Mouse (Mus musculus) layer of hippocampus, adult 2 months (tissue): ENCODE results near the gene Myo1c. TPM values are rescaled to one million over a fixed set of nuclear protein-coding genes. Genes with fewer than 3 reads are reported as not detected.

Source experiments
- DNase-seq, 2 experiments: peaks; one replicate each; pipeline ENCODE4 v3.0.0; 2022; ENCODE audit warnings: low spot score in 2 of 2
- H3K27ac ChIP-seq: fragments of 200-600 bp; 2 replicates; pipeline ENCODE4 v1.8.1; 2022
- H3K4me3 ChIP-seq: fragments of 200-600 bp; 2 replicates; pipeline ENCODE4 v1.8.1; 2022; ENCODE audit warnings: mild to moderate bottlenecking
- CTCF ChIP-seq: fragments of 200-600 bp; conservative IDR thresholded peaks from 2 replicates; pipeline ENCODE4 v1.8.1; 2022; ENCODE audit warnings: antibody characterized with exemption, mild to moderate bottlenecking, moderate library complexity
- total RNA-seq, 2 experiments: library from RNA; stranded (reverse); gene quantifications; 2 replicates each; pipeline ENCODE4 v1.2.3; 2021

Myo1c gene
- total RNA-seq, 2 experiments from 2014 or later, result 16.5 to 19.9 TPM

GRCm38 (mm10) chr11:75630098-75630497 lies 20.2 kb upstream of the Myo1c start:
- no peak for DNase-seq
- Histone ChIP-seq H3K27ac (peak overlapping the region; percentile 92), H3K4me3 (peak overlapping the region; percentile 94)
- TF ChIP-seq CTCF, result no peak

- peak; percentile 95 to 98 for DNase-seq
- no peak for TF ChIP-seq CTCF
- peak within 1 kb of the TSS; percentile 92 for H3K27ac ChIP-seq
- H3K4me3 ChIP-seq, result peak within 1 kb of the TSS; percentile 94
Observed at GRCm38 (mm10) chr11:75630645-75631229, 19.6 kb upstream of the Myo1c start, which contains the start of gene Inpp5k. TSS of gene Inpp5k (plus strand) at chr11:75630988.

- Histone ChIP-seq H3K27ac (peak overlapping the region; percentile 88), H3K4me3 (peak overlapping the region; percentile 94)
- TF ChIP-seq CTCF, result peak; percentile 75
- DNase-seq, result no peak
Observed at GRCm38 (mm10) chr11:75631561-75632225, 18.6 kb upstream of the Myo1c start.

DNA sequence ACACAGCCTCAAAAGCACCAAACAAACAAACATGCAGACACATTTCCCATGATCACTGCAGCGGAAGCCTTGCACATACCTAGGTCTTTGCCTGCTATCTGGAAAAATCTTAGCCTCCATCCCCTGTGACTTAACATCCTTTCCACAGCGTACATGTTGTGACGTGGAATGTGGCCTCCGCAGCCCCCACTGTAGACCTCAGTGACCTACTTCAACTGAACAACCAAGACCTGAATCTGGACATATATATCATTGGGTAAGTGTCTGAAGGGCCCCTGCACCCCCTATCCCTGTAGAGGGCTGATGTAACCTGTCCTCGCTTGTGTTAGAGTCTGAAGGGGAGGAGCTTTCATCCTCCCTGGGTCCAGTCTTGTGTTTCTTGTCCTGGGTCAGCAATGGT lies 17.4 kb upstream of the Myo1c start:
- no peak for TF ChIP-seq CTCF
- Histone ChIP-seq H3K4me3 (no peak overlapping the region), H3K27ac (no peak overlapping the region)
- no peak for DNase-seq

GRCm38 (mm10) chr11:75634801-75635200 lies 15.5 kb upstream of the Myo1c start:
- DNase-seq, result no peak
- TF ChIP-seq CTCF, result no peak

DNA sequence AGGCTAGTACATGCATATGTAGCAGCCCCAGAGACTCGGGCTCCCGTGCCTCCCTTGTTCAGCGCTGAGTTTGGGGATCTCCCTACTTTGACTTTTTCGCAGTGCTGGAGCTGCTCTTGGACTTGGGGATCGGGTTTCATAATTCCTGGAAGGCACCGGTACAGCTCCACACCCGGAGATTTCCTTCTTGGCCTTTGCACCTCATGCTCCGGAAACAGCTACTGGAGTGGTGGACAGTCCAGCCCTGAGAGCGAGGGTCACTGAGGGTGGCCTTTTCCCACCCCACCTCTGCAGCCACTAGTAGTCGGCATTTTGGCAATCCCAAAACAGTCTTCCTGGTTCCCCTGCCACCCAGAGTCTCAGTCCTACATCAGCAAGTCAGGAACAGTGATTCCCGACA lies 15.0 kb upstream of the Myo1c start:
- DNase-seq, result no peak
- H3K4me3 ChIP-seq, result no peak overlapping the region
- H3K27ac ChIP-seq, result peak overlapping the region; percentile 33; the same call in 1 of the 2 replicates
- TF ChIP-seq CTCF, result no peak

More at GRCm38 (mm10) chr11:75634801-75635200, 15.5 kb upstream of the Myo1c start:
- no peak overlapping the region for H3K4me3 ChIP-seq
- H3K27ac ChIP-seq, result peak overlapping the region; percentile 33; the same call in 1 of the 2 replicates

DNA sequence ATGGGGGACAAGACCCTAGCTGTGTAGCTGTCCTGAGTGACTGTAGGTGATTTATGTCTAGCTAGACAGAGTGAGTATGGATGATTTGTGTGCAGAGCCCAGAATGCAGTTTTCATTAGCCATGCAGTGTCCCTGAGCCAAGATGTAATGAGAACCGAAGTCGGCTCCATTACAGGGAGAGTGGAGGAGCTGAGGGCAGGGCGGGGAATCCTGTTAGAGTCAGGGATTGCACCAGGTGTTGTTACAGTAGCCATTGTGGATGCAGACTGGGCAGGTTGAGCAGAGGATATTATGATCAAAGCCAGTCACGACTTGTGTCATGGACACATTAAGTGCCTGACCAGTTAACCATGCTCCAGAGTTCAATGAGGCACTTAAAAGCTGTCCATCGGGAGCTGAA lies 7.0 kb upstream of the Myo1c start:
- DNase-seq, result no peak
- H3K4me3 ChIP-seq, result no peak overlapping the region
- TF ChIP-seq CTCF, result no peak
- no peak overlapping the region for H3K27ac ChIP-seq

DNA sequence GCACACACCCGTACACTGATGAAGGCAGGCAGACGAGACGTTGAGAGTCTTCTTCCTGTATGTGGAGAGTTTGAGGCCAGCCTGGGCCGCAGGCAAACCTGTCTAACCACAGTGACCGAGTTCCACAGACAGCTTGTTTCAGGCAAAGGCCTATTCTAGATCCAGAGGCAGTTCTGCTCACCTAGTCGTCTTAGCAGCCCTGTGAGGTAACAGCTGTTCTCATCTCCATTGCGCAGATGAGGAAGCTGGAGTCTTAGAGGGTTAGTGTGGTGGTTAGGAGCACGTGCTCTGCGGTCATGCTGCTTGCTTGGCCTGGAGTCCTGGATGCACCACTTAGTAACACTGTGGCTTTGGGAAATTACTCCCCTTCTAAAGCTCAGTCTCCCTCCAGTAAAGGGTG lies 5.6 kb upstream of the Myo1c start:
- H3K27ac ChIP-seq, result no peak overlapping the region
- no peak for TF ChIP-seq CTCF
- no peak for DNase-seq
- no peak overlapping the region for H3K4me3 ChIP-seq

DNA sequence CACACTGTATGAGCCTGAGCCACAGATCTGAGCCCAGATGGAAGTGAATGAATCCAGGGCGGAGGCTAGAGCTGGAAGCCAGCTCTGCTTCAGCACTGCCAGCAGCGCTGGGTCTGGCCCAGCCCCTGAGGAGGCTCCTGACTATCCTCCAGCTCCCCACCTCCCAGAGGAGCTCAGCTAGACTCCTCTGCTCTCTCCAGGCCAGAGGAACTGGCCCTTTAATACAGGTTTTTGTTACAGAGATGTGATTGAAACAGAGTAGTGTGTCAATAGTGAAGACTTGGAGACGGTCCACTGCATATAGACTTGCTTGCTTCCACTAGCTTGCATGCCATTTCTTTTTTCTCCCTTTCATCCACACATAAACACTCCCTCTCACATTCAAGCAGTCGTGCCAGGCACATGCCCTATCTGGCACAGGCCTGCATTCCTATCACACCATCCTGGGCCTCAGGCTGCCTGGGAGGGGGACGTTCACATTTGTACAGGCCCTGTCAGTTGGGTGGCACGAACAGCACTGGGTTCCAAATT lies 2.6 kb upstream of the Myo1c start:
- peak; percentile 55 to 64 for DNase-seq
- no peak for TF ChIP-seq CTCF
- Histone ChIP-seq H3K4me3 (no peak overlapping the region), H3K27ac (peak overlapping the region; percentile 71)

DNA sequence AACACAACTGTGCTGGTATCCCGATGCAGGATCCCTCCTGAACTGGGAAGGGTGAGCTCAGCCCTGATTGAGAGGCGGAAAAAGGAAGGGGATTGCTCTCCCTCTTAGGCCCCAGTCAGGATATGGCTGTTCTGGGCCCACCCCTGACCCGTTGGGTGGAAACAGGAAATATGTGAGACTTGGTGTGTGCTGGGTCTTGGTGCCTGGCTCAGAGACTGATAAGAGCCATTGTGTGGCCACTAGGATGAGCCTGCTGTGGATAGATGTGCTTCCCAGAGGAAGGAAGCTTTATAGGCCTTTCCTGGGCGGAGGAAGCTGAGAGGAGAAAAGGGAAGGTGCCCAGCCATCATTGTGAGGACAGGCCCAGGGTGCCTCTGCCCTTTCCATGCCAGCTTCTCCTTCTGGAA lies 1.1 kb upstream of the Myo1c start:
- Histone ChIP-seq H3K27ac (peak overlapping the region; percentile 71), H3K4me3 (no peak overlapping the region)
- DNase-seq, result no peak
- no peak for TF ChIP-seq CTCF

DNA sequence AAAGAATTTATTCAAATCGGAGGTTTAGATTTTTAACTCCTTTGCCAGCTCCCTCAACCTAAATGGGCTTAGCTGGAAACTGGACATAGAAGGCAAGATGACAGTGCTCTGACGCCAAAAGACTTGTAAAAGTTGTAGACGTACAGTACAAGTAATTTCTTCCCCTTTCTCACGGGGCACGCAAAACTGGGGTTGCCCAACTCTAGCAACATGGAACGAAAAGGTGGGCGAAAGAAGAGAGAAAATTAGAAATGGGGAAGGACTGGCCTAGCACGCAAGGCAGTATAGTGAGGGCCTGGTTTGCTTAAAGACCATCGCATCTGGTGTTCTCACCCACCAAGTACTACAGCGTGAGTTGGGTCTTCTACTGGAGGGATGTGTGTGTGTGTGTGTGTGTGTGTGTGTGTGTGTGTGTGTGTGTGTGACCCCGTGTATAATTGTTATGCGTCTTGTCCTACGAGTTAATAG lies 688 bp downstream of the Myo1c start:
- no peak for TF ChIP-seq CTCF
- Histone ChIP-seq H3K4me3 (peak overlapping the region; percentile 78; the same call in 1 of the 2 replicates), H3K27ac (peak overlapping the region; percentile 92; the same call in 1 of the 2 replicates)
- no peak for DNase-seq

DNA sequence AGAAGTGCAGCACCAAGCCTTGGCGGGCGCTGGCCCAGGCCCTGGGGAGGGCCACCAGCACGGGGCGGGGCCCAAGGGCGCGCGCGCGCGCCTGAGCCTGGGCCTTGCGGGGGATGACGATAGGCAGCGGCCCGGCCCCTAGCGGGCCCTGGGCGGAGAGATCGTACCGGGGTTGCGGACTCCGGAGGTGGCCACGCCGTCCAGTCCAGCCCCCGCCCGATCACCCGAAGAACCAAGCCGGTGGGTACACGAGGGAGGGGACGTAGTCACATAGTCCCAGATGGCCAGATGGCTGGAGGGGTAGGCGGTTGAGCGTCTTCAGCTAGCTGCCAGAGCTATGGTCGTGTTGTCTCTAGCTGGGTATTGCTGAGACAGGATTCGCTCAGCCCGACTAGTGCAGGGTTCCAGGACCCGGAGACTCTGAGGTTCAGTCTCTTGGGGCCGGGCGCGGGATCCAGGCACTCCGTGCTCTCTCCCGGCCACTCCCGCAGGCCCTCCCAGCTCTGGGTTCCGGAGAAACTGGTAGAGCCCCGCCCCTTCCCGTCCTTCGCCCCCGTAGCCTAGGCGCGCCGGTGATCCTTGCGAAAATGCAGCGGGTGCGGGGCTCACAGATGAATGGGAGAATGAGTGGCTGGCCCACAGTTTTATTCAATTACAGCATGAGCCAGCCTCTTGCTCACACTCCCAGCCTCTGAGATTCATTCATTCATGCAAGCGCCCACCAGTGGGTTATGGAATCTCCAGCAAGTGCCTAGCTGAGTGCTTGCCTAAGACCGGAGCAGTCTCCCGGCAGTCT lies 1.3 kb downstream of the Myo1c start:
- peak; percentile 64 to 73 for DNase-seq
- H3K27ac ChIP-seq, result peak overlapping the region; percentile 92
- TF ChIP-seq CTCF, result peak; percentile 18; the same call in 1 of the 2 replicates
- H3K4me3 ChIP-seq, result peak overlapping the region; percentile 78
